Mouse (Mus musculus): ENCODE data around the gene Samhd1. TPM values are rescaled to one million over a fixed set of nuclear protein-coding genes. Genes with fewer than 3 reads are reported as not detected.

The Samhd1 gene
- polyA plus RNA-seq, 1 experiment = 85.8 TPM

- DNase-seq = no peak
- peaks cover 31% of the 10 kb centered on the region for H3K4me1 ChIP-seq (ENCODE audit: control insufficient read depth, insufficient read depth, low read length)
- WGBS = 74% methylated on average over 11 of the region's 11 CpGs
Measured at GRCm38 (mm10) chr2:157060557-157061305, 74.3 kb downstream of the Samhd1 start.

GRCm38 (mm10) chr2:157060037-157060436 is 75.0 kb downstream of the Samhd1 start:
- WGBS = 86% methylated on average over 14 of the region's 14 CpGs
- TF ChIP-seq CTCF (IDR thresholded peaks at IDR 0.05; ENCODE audit: insufficient read depth, low read length) (no peak), POLR2A (IDR thresholded peaks at IDR 0.05; ENCODE audit: borderline replicate concordance, extremely low read depth, low read depth, low read length) (no peak)
- H3K4me1 ChIP-seq (ENCODE audit: control insufficient read depth, insufficient read depth, low read length) = peaks cover 30% of the 10 kb centered on the region
- no peak overlapping the region for H3K4me3 ChIP-seq (replicated peaks; ENCODE audit: extremely low read depth, low read depth, low read length)
- no peak for DNase-seq

More at GRCm38 (mm10) chr2:157060557-157061305, 74.3 kb downstream of the Samhd1 start:
- TF ChIP-seq POLR2A (IDR thresholded peaks at IDR 0.05; ENCODE audit: borderline replicate concordance, extremely low read depth, low read depth, low read length) (no peak), CTCF (IDR thresholded peaks at IDR 0.05; ENCODE audit: insufficient read depth, low read length) (no peak)
- no peak overlapping the region for H3K4me3 ChIP-seq (replicated peaks; ENCODE audit: extremely low read depth, low read depth, low read length)

GRCm38 (mm10) chr2:157059166-157059565 is 75.9 kb downstream of the Samhd1 start:
- TF ChIP-seq POLR2A (IDR thresholded peaks at IDR 0.05; ENCODE audit: borderline replicate concordance, extremely low read depth, low read depth, low read length) (no peak), CTCF (IDR thresholded peaks at IDR 0.05; ENCODE audit: insufficient read depth, low read length) (no peak)
- 67% methylated on average over 8 of the region's 8 CpGs for WGBS
- Histone ChIP-seq H3K4me1 (ENCODE audit: control insufficient read depth, insufficient read depth, low read length) (peaks cover 30% of the 10 kb centered on the region), H3K4me3 (replicated peaks; ENCODE audit: extremely low read depth, low read depth, low read length) (no peak overlapping the region)
- DNase-seq = no peak

GRCm38 (mm10) chr2:157058342-157058998 is 76.6 kb downstream of the Samhd1 start:
- Histone ChIP-seq H3K4me3 (replicated peaks; ENCODE audit: extremely low read depth, low read depth, low read length) (no peak overlapping the region), H3K4me1 (ENCODE audit: control insufficient read depth, insufficient read depth, low read length) (peaks cover 24% of the 10 kb centered on the region)
- WGBS = 31% methylated on average over 18 of the region's 18 CpGs
- TF ChIP-seq POLR2A (IDR thresholded peaks at IDR 0.05; ENCODE audit: borderline replicate concordance, extremely low read depth, low read depth, low read length) = no peak
- no peak for TF ChIP-seq CTCF (IDR thresholded peaks at IDR 0.05; ENCODE audit: insufficient read depth, low read length)
- no peak for DNase-seq

- TF ChIP-seq CTCF (IDR thresholded peaks at IDR 0.05; ENCODE audit: insufficient read depth, low read length) = no peak
- no peak for TF ChIP-seq POLR2A (IDR thresholded peaks at IDR 0.05; ENCODE audit: borderline replicate concordance, extremely low read depth, low read depth, low read length)
- DNase-seq = no peak
- Histone ChIP-seq H3K4me1 (ENCODE audit: control insufficient read depth, insufficient read depth, low read length) (peaks cover 17% of the 10 kb centered on the region), H3K4me3 (replicated peaks; ENCODE audit: extremely low read depth, low read depth, low read length) (no peak overlapping the region)
- WGBS = 87% methylated on average over 4 of the region's 4 CpGs
Measured at GRCm38 (mm10) chr2:157057758-157058157, 77.3 kb downstream of the Samhd1 start.

- H3K4me1 ChIP-seq (ENCODE audit: control insufficient read depth, insufficient read depth, low read length) = peaks cover 19% of the 10 kb centered on the region
- 71% methylated on average over 3 of the region's 3 CpGs for WGBS
- H3K4me3 ChIP-seq (replicated peaks; ENCODE audit: extremely low read depth, low read depth, low read length) = no peak overlapping the region
- TF ChIP-seq POLR2A (IDR thresholded peaks at IDR 0.05; ENCODE audit: borderline replicate concordance, extremely low read depth, low read depth, low read length) = no peak
- TF ChIP-seq CTCF (IDR thresholded peaks at IDR 0.05; ENCODE audit: insufficient read depth, low read length) = no peak
- no peak for DNase-seq
Measured at GRCm38 (mm10) chr2:157057186-157057585, 77.9 kb downstream of the Samhd1 start.

- TF ChIP-seq POLR2A (IDR thresholded peaks at IDR 0.05; ENCODE audit: borderline replicate concordance, extremely low read depth, low read depth, low read length) = no peak
- 78% methylated on average over 6 of the region's 6 CpGs for WGBS
- H3K4me1 ChIP-seq (ENCODE audit: control insufficient read depth, insufficient read depth, low read length) = peaks cover 15% of the 10 kb centered on the region
Measured at GRCm38 (mm10) chr2:157055721-157056120, 79.3 kb downstream of the Samhd1 start.

GRCm38 (mm10) chr2:157054816-157055215 is 80.2 kb downstream of the Samhd1 start:
- DNase-seq = no peak
- 40% methylated on average over 5 of the region's 5 CpGs for WGBS
- Histone ChIP-seq H3K4me1 (ENCODE audit: control insufficient read depth, insufficient read depth, low read length) (peaks cover 17% of the 10 kb centered on the region), H3K4me3 (replicated peaks; ENCODE audit: extremely low read depth, low read depth, low read length) (no peak overlapping the region)
- TF ChIP-seq POLR2A (IDR thresholded peaks at IDR 0.05; ENCODE audit: borderline replicate concordance, extremely low read depth, low read depth, low read length) = no peak
- TF ChIP-seq CTCF (IDR thresholded peaks at IDR 0.05; ENCODE audit: insufficient read depth, low read length) = no peak

More at GRCm38 (mm10) chr2:157055721-157056120, 79.3 kb downstream of the Samhd1 start:
- no peak overlapping the region for H3K4me3 ChIP-seq (replicated peaks; ENCODE audit: extremely low read depth, low read depth, low read length)
- no peak for DNase-seq

GRCm38 (mm10) chr2:157054297-157054696 is 80.8 kb downstream of the Samhd1 start:
- no peak for TF ChIP-seq CTCF (IDR thresholded peaks at IDR 0.05; ENCODE audit: insufficient read depth, low read length)
- no peak for TF ChIP-seq POLR2A (IDR thresholded peaks at IDR 0.05; ENCODE audit: borderline replicate concordance, extremely low read depth, low read depth, low read length)
- H3K4me1 ChIP-seq (ENCODE audit: control insufficient read depth, insufficient read depth, low read length) = peaks cover 19% of the 10 kb centered on the region
- WGBS = 67% methylated on average over 8 of the region's 8 CpGs
- DNase-seq = no peak
- no peak overlapping the region for H3K4me3 ChIP-seq (replicated peaks; ENCODE audit: extremely low read depth, low read depth, low read length)

GRCm38 (mm10) chr2:157053787-157054186 is 81.3 kb downstream of the Samhd1 start:
- no peak overlapping the region for H3K4me3 ChIP-seq (replicated peaks; ENCODE audit: extremely low read depth, low read depth, low read length)
- no peak for DNase-seq
- TF ChIP-seq CTCF (IDR thresholded peaks at IDR 0.05; ENCODE audit: insufficient read depth, low read length) (peak; percentile 29), POLR2A (IDR thresholded peaks at IDR 0.05; ENCODE audit: borderline replicate concordance, extremely low read depth, low read depth, low read length) (no peak)
- peaks cover 22% of the 10 kb centered on the region for H3K4me1 ChIP-seq (ENCODE audit: control insufficient read depth, insufficient read depth, low read length)
- 80% methylated on average over 4 of the region's 4 CpGs for WGBS
